ENCODE assay signal across 8 mouse cellular contexts in the genomic region with DNA sequence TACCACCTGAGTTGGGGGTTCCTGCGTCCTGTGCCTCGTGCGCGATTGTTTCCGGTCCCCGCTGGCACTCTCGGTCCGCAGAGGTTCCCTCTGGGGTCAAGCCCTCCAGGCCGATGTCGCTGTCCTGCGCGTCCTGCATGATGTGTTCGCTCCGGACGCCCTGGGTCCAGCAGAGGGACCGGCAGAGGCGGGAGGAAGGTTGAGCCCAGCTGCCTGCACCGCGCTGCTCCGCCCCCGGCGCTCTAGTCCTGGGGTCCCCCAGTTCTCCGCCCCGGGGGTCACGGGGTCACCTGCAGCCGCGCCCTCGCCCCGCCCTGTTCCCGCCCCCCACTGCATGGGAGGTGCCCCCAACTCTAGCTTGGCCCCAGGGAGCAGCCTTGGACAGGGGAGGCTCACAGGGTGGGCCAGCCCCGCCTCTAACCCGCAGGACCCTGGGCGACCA. TPM values are rescaled to one million over a fixed set of nuclear protein-coding genes. Genes with fewer than 3 reads are reported as not detected.
DNase-seq lines count a peak whose midpoint lies in the region; ATAC-seq and TF ChIP-seq lines count a peak whose summit lies in the region.

No protein-coding gene starts in this region.

- no peaks in the 10 kb centered on the region for H3K9me3 ChIP-seq in hindbrain, embryonic 11.5 days (ENCODE audit: control insufficient read depth, low read length)
- no peaks in the 10 kb centered on the region for H3K9me3 ChIP-seq in lung, postnatal 0 days (ENCODE audit: low read length)

- peak; percentile 20 for DNase-seq in gastrocnemius, postnatal 14 days
- DNase-seq in gastrocnemius, postnatal 36 days, result no peak
- peak; percentile 36 for DNase-seq in hindbrain, embryonic 11.5 days (ENCODE audit: low spot score)
- no peak for DNase-seq in lung, postnatal 0 days (ENCODE audit: low spot score)
- DNase-seq in cerebellum, postnatal 14 days, result no peak
- no peak for DNase-seq in layer of hippocampus, adult 8-10 months (ENCODE audit: low spot score in 2 of 2)
- no peak for DNase-seq in thymus, postnatal 10 days (ENCODE audit: low spot score in 2 of 2)

- no peak for TF ChIP-seq EP300 in lung, postnatal 0 days (IDR thresholded peaks at IDR 0.05)

- no peaks in the 10 kb centered on the region for H3K36me3 ChIP-seq in hindbrain, embryonic 11.5 days (ENCODE audit: control insufficient read depth, insufficient read depth, low read length)
- H3K36me3 ChIP-seq in lung, postnatal 0 days (ENCODE audit: insufficient read depth, low read length), result no peaks in the 10 kb centered on the region

- peaks cover 4% of the 10 kb centered on the region for H3K27me3 ChIP-seq in hindbrain, embryonic 11.5 days (ENCODE audit: control insufficient read depth, insufficient read depth, low read length)
- H3K27me3 ChIP-seq in lung, postnatal 0 days (replicated peaks; ENCODE audit: insufficient read depth, low read length), result no peaks in the 10 kb centered on the region

- WGBS in hindbrain, embryonic 11.5 days, result under 1% methylated on average over 33 of the region's 33 CpGs
- under 1% methylated on average over 33 of the region's 33 CpGs for WGBS in lung, postnatal 0 days

- no peak for TF ChIP-seq CTCF in cortical plate, adult 2 months (IDR thresholded peaks at IDR 0.05; ENCODE audit: extremely low read depth, insufficient read depth, low read length)
- peak; percentile 6; the same call in 1 of the 2 replicates for TF ChIP-seq CTCF in lung, postnatal 0 days (IDR thresholded peaks at IDR 0.05)

- 0 out of 2 replicates have a peak overlapping the region, but pooled peaks have one; percentile 22 for H3K4me3 ChIP-seq in cortical plate, adult 2 months (ENCODE audit: insufficient read depth, low read length)
- peak overlapping the region; percentile 34 for H3K4me3 ChIP-seq in hindbrain, embryonic 11.5 days (ENCODE audit: low read depth, low read length)
- H3K4me3 ChIP-seq in lung, postnatal 0 days (ENCODE audit: low read depth, low read length), result peak overlapping the region; percentile 14; the same call in 1 of the 2 replicates

- TF ChIP-seq POLR2A in cortical plate, adult 2 months (IDR thresholded peaks at IDR 0.05; ENCODE audit: extremely low read depth, insufficient read depth, low read length), result no peak

- H3K27ac ChIP-seq in cortical plate, adult 2 months (ENCODE audit: insufficient read depth, low read length), result no peak overlapping the region
- no peak overlapping the region for H3K27ac ChIP-seq in hindbrain, embryonic 11.5 days (ENCODE audit: low read depth, low read length)
- H3K27ac ChIP-seq in lung, postnatal 0 days (ENCODE audit: low read length), result no peak overlapping the region

- 0 out of 2 replicates have a peak, but pooled peaks have one; percentile 30 for ATAC-seq in hindbrain, embryonic 11.5 days (ENCODE audit: low FRiP score)
- no peak; the same call in 1 of the 2 replicates for ATAC-seq in lung, postnatal 0 days

- intact Hi-C loops in gastrocnemius, postnatal 14 days (cut with DNase I; ENCODE audit: low total_unique reads), result no loop called here
- intact Hi-C loops in gastrocnemius, postnatal 36 days (cut with DNase I), result no loop called here

- peak overlapping the region; percentile 85 for H3K4me2 ChIP-seq in hindbrain, embryonic 11.5 days (replicated peaks; ENCODE audit: low read depth, low read length)
- peak overlapping the region; percentile 58 for H3K4me2 ChIP-seq in lung, postnatal 0 days (replicated peaks; ENCODE audit: low read depth, low read length)

- H3K4me1 ChIP-seq in cortical plate, adult 2 months (ENCODE audit: control insufficient read depth, insufficient read depth, low read length), result no peaks in the 10 kb centered on the region
- peaks cover 7% of the 10 kb centered on the region; the same call in 1 of the 2 replicates for H3K4me1 ChIP-seq in hindbrain, embryonic 11.5 days (replicated peaks; ENCODE audit: control insufficient read depth, insufficient read depth, low read length)
- H3K4me1 ChIP-seq in lung, postnatal 0 days (ENCODE audit: insufficient read depth, low read depth, low read length), result peaks cover 2% of the 10 kb centered on the region; the same call in 1 of the 2 replicates

- H3K9ac ChIP-seq in hindbrain, embryonic 11.5 days (ENCODE audit: low read depth, low read length), result peak overlapping the region; percentile 21
- H3K9ac ChIP-seq in lung, postnatal 0 days (replicated peaks; ENCODE audit: low read depth), result no peak overlapping the region

RNA-seq across cellular contexts. Expression of gene Ano1, which starts 13.4 kb away (rescaled TPM):
- total RNA-seq in gastrocnemius, postnatal 14 days (2021), result 10 to 100 TPM in 1 of 2 experiments, 1 to 10 TPM in 1; 8.5 to 10.1 TPM
- 1 to 10 TPM; 2.4 to 4.4 TPM for total RNA-seq in gastrocnemius, postnatal 36 days (2021)
- 3.0 and 3.2 TPM in 2 replicates for polyA plus RNA-seq in cortical plate, adult 2 months (2012; rRNA removed)
- polyA plus RNA-seq in hindbrain, embryonic 11.5 days (2014; fragmentation: Nextera tagmentation; extraction: Ambion mirVana), result 6.2 and 7.1 TPM in 2 replicates
- polyA plus RNA-seq in lung, postnatal 0 days (2015; fragmentation: Nextera tagmentation; extraction: Ambion mirVana), result 69.0 and 77.2 TPM in 2 replicates
- 1 to 10 TPM; 2.8 to 7.6 (median 3.9) TPM for total RNA-seq in layer of hippocampus, adult 8-10 months (2022)

Comparison
In these comparisons a context has a peak if more than half of its experiments do, and no peak if none do; other contexts are left out.
1. DNase-seq: peak in gastrocnemius, postnatal 14 days (single experiment) and hindbrain, embryonic 11.5 days (single experiment); none in gastrocnemius, postnatal 36 days (0 of 2), lung, postnatal 0 days (single experiment), cerebellum, postnatal 14 days (0 of 2), layer of hippocampus, adult 8-10 months (0 of 2) and thymus, postnatal 10 days (0 of 2).
2. Peak in every context shown above with its lines, with median percentiles within 50 percentile points of each other: H3K4me3 ChIP-seq.